Mouse (Mus musculus) embryo, embryonic 9.5 days (tissue): ENCODE measurements around the gene Slc50a1.
A peak's percentile ranks its signal among the peaks of the same experiment; 100 is the strongest.

Experiments used
- DNase-seq: peaks from one replicate; pipeline ENCODE4 v3.0.0-alpha.2; 2017; ENCODE audit errors: extremely low spot score

Gene Slc50a1

DNA sequence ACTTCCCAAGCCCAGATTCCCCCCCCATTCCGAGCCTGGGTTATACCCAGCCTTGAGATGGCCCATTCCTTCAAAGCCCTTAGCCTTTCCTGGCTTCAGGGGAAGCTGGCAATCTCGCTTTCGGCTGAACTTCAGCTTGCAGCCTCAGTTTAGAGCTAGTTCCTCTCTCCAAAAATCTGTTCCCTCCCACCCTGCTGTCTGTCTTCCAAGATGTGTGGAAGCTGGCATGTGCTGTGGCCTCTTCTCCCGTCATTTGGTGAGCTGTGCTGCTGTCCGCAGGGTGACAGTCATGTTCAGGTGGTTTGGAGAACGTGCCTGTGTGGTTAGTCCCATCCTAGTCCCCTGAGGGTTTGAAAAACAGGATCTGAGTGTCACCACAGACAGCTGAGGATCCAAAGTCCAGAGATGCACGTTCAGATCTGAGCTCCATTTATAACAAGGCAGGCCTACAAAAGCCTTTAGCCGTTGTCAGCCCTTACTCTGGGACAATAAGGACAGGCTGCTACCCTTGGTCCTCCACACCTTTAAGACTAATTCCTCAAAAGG is 25.4 kb upstream of the Slc50a1 start:
- no peak for DNase-seq

DNA sequence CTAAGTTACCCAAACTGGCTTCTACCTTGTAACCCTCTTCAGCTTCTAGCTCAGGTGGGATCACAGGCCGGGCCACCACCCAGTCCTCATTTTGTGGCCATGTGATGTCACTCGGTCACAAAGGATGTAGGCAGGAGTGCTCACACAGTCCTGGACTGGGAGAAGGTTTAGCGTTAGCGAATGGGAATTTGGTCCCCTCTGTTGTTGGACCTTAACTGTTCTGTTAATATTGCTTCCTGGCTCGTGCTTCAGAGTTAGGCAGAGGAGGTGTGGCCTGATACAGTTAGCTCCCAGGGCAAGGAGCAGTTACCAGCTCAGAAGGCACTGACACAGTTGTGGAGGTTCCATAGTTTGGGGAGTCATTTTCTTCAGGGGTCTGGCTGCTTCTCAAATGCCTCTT is 23.8 kb upstream of the Slc50a1 start:
- no peak for DNase-seq

DNA sequence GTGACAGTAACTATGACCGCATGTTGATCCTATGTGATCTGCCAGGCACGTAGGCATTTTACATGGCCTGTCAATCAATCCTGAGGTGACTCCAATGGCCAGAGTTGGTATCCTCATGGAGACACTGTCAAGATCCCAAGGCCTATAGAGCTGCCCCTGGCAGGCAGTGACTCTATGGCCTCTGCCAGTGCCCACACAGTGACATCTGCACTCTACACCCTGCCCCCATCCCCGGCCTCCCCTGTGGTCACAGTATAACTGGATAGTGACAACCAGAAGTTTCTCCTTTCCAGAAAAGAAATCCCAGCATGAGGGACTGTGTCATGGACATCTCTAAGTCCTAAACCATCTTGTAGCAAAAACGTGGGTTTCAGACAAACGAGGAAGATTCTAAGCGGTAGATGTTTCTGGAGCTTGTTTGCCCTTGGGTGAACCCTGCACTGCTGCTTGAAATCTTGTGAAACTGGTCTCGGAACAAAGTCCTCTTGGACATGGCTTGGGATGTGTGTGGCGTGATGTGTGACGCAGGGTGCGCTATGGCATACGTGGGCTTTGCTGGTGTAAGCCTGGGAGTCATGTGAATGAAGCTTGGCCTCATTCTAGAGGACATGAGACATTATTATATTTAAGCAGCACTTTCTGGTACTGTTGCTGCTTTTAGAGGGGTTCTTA is 23.0 kb upstream of the Slc50a1 start:
- DNase-seq, result no peak

DNA sequence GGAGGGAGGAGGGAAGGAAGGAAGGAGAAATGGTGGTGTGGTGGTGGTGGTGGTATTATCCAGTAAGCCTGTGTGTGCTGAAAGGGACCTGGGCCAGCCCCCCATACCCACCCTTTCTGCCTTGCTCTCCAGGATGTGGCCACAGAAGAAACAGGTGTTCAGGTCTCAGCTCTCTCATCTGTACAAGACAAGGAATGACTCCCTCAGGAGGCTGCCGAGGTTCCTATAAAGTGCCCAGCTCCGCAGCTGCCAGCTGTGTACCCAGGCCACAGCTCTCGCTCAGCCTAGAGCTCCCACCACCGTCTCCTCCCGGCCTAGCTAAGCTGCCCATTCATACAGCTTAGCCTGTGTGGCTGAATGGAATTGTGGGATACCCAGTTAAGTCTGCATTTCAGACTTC is 21.9 kb upstream of the Slc50a1 start:
- no peak for DNase-seq

DNA sequence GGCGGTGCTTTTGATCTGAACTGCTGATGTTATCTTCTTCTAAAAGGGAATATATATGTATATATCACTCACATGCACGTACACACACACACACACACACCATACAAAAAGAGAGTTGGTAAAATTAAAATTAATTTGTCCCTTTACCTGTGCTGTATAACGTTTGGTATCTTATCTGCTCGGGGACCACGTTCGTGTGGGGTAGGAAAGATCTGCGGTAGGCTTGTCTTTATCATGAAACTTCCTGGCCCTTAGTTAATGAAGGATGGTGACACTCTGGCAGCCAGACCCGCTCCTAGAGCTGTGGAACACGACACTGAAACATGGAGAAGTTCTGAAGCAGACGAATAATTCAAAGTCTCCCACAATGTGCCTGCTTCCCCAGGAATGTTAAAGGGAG is 21.5 kb upstream of the Slc50a1 start:
- no peak for DNase-seq

DNA sequence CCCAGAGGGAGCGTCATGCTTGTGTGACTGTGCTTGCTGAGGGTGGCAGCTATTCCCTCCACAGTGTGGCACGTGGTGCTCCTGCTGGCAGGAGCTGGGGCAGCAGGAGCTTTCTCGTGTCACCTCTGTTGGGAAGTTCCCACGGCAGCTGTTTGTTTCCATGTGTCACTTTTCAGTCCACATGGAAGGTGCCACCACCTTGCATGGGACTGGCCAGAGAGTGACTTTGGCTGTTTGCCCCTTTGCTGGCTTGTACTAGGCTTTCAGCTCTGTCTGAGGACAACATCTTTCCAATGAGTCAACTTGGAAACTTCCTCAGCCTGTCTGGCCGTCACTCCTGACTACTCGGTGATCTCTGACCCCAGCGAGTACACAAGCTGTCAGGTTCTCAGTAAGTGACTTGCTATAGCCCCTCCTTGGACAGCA is 18.1 kb upstream of the Slc50a1 start:
- no peak for DNase-seq

DNA sequence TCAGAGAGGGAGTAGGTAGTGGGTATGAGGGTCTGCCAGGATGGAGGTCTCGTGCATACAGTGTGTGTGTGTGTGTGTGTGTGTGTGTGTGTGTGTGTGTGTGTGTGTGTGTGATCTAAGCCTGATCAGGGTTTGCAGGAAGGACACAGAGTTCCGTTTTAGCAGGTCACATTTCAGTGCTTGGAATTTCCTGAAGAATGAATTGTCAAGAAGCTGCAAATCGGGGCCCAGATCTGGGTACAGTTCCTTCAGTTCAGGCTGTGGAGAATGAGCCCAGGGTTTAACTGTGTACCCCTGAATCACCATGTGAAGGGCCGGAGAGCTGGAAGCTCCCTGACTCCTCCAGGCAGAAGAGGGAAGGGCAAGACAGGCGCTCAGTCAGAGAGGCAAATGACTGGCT is 16.9 kb upstream of the Slc50a1 start:
- DNase-seq, result no peak

DNA sequence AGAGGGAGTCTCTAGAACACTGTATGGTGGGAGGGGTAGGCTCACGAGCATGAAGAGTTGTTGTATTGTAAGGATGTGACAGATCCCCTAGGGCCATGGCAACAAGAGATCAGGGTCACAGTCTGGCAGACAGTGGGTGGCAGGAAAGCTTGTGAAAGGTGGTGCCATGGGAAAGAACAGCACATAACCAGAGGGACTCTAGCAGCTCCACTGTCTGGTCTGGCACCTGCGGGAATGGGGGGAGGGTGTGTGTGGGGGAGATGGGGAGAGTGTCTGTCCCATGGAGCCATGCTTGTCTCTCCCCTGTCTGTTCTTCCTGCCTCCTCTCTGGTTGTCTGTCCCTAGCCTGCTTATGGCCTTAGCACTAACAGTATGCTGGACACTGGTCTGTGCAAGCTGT is 15.2 kb upstream of the Slc50a1 start:
- DNase-seq, result no peak

DNA sequence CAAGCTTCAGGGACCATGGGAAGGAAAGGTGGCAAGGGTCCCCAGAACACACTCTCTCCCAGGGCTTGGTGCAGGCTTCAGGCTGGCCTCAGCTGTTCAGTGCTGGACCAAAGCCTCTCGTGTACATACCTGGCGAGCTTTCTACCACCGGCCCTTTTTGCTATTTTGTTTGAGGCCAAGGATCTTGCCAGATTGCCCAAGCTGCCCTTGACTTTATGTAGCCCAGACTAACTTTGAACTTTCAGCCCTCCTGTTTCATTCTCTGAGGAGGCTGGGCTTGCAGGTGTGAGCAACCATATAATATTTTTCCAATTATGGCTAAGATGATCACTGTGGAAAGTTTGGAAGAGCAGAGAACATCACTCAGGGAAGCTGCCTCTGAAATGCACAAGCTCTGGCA is 13.9 kb upstream of the Slc50a1 start:
- DNase-seq, result no peak

DNA sequence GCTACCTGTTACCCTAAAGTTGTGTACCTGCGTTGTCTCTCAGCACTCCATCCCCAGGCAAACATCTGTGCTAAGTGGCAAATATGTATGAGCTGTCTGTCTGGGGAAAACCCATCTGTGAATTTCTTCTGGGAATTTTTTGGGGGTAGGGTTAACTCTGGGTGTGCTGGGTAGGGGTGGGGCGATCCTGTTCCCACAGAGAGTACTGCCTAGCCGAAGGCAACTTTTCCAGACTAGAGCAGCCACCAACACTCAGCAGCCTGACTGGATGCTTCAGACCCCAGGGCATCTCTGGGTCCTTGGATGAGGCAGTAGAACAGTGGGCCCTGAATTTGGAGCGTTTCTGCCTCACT is 11.9 kb upstream of the Slc50a1 start:
- no peak for DNase-seq

DNA sequence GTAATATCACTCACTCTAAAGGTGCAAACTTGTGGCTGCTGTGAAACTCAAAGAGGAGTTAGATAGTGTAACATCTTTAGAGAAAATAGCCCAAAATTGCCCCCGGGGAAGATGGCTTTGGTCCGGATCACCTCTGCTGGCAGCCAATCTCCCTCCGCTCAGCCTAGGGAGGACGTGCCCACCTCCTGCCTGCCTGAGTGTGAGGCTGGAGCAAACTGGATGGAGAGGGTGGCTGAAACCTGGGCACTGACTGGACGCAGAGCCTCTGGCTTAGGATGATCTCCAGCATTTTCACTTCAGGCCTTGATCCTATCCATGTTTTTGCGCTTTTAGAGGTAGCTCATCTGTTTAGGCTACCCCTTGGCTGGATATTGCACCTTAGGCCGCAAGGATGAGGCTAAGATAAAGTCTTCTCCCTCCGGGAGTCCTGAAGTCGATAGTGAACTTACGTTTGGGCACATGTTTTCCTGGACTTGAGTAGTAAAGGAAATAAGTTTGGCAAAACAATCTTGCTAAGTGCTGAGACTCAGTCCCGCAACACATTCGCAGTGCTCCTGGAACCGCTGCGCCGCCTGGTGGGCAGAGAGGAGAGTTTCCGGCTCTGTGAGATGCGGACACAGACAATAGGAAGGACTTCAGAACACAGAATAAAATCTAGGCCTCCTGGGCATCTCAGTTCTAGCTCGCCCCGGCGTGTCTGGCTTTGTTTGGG is 11.4 kb upstream of the Slc50a1 start:
- DNase-seq, result peak; percentile 83

DNA sequence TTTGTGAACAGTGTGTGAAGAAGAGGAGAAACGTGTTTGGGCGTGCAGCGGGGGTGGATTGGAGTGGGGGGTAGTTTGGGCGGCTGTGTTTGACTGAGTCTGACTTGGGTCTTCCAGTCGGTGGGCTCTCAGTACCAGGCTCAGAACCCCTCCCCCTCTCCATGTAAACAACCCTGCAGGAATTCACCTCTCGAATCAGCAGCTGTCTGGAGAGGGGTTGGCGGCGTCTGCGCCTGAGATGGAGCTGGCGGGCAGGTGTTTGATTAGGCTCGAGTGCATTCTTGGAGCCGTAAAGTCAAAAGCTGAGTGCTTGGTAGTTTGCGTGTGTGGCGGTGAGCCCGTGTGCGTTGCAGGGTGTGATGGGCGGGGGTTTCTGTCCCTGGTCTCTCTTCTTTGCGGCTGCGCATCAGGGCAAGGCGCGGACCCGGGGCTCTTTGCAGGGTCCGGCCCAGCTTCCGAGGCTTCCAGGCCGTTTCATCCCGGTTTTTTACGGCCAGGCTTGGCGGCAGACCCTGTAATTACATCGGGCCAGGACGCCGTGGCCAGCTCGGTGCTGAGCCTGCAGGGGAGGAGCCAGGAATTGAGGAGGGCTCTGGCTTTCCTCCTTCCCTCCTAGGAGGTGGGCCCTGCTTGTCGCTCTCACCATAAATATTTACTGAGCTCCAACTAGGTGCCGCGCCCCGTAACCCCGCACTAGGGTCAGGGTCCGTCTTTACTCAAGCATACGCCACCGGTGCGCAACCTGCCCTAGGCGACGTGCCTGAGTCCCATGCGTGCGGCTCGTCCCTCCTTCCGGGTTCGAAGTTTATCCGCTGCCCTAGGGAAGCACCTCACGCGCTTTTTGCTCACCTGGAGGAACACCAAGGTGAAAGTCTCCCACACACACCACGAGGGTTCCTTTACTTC is 10.5 kb upstream of the Slc50a1 start, which contains the start of gene Efna1:
Efna1 (minus strand) TSS at position 537 of the 906 bp plus-strand sequence.
- DNase-seq, result peak; percentile 63

DNA sequence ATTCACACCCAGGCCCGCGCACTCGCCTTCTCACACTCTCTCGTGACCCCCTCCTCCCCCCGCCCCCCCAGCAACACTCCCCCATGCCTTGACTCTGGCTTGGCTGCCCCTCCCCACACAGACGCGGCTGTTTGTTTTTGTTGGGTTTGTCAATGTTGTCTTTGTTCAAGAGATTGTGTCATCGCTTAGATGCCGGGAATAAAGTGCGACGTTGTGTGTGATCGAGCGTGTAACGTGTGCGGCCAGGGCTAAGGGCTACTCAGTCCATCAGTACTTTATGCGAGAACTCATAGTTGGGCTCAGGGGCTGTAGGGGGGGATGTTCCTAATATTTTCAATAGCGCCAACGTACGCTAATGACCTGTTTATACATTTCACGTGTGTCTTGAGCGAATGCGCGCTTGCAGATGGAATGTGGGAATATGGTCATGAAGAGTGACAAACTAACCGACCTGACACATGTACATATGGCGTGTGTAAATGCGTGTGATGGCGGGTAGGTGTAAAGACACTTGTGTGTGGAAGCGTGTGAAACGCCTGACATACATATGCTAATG is 9.8 kb upstream of the Slc50a1 start:
- DNase-seq, result peak; percentile 40

DNA sequence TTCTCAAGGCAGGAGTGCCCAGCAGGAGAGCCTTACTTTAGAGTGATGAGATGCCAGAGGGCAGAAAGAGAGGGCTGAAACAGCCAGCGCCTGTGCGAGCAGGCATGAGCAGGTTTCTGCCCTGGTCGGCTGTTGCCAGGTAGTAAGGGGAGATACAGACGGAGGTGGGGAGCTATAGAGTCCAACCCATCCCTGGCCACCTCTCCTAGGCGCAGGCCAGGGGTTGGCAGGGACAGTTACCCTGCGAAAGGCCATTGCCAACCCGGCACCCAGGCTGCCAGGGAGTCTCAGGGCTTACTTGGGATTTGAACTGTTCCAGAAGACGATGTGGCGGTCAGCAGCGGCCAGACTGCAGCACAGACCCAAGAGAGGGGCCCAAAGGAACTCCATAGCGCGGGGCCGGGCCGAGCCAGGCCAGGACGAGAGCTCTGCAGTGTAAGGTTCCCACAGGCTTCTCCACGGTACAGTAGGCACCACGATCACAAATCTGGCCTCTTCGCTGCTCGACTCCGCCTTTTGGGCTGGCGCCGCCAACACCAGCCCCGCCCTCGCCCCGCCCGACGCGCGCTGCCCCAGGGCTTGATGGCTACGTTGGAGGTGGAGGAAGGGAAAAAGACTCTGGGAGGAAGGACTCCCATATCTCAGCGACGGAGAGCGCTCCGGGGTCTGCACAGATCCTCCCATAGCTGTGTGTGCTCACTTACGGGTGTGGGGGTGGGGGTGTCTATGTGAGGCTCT is 9.0 kb upstream of the Slc50a1 start:
- peak; percentile 87 for DNase-seq

DNA sequence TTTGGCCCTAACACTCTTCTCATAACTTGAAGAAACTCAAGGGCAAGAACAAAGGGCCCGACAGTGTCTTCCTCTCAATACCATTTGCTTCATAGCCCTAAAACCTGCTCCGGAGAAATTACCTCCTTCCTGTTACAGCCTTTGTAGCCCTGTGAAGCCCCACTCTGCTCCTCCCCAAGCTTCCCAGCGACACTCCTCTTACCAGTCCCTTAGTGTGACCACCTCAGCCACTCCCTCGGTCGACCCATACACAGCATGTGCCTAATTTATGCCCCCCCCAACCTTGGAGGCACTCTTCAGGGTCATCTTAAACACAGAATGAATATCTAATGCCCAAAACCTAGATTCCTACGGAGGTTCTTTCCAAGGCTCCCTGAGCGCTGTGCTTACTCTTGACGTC is 8.3 kb upstream of the Slc50a1 start:
- DNase-seq, result no peak

DNA sequence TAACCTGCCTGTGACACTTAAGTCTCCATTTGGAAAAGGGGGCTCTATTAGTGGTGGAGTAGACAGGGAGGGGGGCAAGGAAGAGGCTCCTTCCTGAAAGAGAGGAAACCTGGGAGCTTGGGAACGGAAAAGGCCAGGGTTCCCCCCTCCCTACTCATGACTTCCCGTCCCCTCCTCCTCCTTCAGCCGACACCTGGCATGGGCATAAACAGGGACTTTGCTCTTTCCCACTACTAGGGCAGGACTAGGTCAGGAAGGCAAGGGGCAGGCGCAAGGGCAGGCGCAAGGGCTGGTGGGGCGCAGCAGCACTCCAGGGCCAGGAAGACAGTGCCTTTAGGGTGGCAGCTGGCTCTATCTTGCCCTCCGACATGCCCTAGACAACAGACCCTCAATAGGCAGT is 7.7 kb upstream of the Slc50a1 start:
- peak; percentile 18 for DNase-seq

DNA sequence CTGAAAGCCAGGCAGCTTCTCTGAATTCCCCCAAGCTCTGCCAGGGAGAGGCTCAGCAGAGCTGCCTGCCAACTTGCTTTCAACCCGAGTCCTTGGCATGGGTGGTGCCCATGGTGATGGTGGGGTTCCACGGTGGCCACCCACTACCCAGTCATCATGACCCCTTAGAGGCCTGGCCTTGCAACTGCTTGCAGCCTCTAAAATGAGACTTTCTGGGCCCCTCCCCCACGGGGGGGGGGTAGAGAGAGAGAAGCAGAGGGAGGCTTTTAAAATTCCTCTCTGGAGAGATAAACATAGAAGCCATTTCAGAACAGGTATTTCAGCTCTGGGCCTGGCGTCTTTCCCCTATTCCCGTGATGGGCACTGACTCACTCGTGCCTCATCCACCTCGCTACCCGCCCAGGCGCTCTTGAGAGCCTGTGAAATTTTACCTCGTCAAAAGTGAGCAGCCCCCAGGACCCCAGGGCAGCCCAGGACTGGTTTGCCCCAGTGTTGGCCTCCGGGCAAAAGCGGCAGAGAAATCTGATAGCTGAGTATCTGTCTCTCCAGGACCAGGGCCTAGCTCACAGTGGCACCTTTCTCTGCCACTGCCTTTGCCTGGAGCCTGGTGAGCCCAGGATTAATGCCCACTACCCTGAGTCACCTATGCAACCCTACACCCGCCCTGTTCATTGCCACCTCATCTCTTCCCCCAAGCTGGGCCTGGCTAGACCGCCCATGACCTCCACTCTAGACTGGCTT is 7.1 kb upstream of the Slc50a1 start:
- no peak for DNase-seq

DNA sequence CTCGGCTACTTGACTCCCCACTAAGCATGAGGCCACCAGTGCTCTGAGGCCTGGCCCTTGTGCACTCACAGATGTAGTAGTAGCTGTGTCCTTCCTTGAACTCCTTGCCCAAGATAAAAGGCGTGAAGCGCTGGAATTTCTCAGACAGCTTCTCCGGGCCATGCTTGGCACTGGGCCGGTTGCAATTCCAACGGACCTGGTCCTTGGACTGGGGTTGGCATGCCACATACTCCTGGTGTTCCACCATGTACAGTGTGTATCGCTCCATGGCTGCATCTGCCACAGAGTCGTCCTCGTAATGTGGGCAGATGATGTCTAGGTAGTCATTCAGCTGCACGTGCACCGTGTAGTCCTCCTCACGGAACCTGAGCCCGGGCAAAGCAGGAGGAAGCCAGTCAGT is 5.7 kb upstream of the Slc50a1 start:
- DNase-seq, result no peak

DNA sequence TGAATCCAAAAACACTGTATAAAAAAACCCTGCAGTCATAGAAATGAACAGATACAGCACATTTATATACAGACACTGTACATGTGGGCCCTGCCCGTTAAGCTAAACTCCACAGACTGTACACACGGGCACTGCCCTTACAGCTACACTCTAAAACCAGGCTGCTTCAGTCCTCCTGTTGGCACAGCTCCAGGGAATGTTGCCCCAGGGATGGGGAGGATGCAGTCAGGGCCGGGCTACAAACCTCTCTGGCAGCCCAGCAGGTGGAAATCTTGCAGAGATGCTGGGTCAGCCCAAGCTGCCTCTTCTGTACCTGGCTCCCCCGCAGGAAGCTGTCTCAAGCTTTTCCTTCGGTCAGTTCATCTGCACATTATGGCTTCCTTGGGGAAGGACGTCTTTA is 1.4 kb upstream of the Slc50a1 start:
- no peak for DNase-seq

DNA sequence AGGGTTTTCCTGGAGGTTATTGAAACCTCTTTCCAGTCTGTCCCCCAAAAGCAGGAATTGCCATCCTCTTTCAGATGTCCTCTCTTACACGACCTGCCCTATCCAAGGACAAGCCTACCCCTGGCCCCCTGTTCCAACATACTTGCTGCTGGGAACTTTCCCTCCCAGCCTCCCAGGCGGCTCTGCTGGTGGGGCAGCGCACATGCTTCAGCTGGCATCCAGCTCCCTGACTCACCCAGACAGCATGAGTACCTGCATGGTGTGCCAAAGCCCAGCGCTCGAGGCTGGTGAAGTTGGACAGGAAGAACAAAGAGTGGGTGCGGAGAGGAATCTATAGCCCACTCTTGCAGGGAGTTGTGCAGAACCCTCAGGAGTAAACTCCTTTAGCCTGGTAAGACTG is 521 bp upstream of the Slc50a1 start:
- DNase-seq, result no peak

DNA sequence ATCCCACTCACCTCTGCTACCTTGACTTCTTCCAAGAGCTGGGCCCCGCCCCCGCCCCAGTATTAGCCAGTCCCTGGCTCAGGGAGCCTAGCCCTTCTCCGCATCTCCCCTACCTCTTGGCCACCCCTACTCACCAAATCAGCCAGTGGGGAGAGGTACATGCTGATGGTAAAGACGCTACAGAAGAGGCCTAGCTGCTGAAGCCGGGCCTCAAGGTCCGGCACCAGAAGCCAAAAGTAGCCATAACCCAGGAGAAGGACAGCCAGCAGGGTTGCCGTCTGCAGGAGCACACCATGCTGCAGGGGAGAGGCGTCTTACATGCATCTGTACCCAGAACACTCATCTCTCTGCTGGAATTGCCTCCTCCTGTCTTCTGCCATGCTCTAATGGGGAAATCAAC is 1.5 kb downstream of the Slc50a1 start:
- no peak for DNase-seq
